Mouse (Mus musculus) bone marrow macrophage, adult 2 months (primary cell): ENCODE measurements around the gene Tmem101.

Experiments used
- CTCF ChIP-seq: IDR thresholded peaks from 2 replicates; pipeline ENCODE4 v1.5.1; 2012; ENCODE audit warnings: low read depth, mild to moderate bottlenecking, low read length, moderate library complexity
- POLR2A ChIP-seq: IDR thresholded peaks from 2 replicates; pipeline ENCODE4 v1.6.1; 2012; ENCODE audit warnings: mild to moderate bottlenecking, low read depth, low read length, borderline replicate concordance

DNA sequence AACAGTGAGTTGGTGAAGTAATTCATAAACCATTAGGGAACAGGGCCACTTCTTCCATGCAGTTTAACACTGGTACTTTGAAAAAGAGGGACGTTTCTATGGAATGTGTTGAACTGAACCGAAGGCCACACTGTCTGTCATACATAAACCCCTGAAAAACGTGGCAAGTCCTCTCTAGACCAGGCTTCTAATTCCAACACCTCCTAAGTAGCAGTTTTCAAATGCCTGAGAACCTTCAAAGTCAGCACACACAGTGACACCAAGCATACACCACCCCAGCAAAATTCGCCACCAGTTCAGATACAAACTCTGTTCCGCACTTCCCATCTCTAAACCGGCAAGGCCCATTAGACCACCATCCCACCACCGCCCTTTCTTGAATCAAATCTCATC, 28.0 kb upstream of the Tmem101 start:
- TF ChIP-seq CTCF (no peak), POLR2A (no peak)
